Mouse (Mus musculus) forebrain, embryonic 11.5 days (tissue): ENCODE results near the gene Sucnr1. TPM values are rescaled to one million over a fixed set of nuclear protein-coding genes. Genes with fewer than 3 reads are reported as not detected.

Source experiments
- ATAC-seq: fragments of 200-750 bp; cut with Nextera tagmentation; replicated peaks from 2 replicates; pipeline ENCODE4 v1.8.0; 2017; ENCODE audit warnings: moderate TSS enrichment; ENCODE audit not compliant: low FRiP score
- DNase-seq: peaks from one replicate; pipeline ENCODE4 v3.0.0-alpha.2; 2017; ENCODE audit warnings: low spot score
- H3K27ac ChIP-seq: fragments of 300-500 bp; sonication (generic); 2 replicates; pipeline ENCODE4 v1.5.1; 2014; ENCODE audit warnings: low read depth, low read length
- H3K27me3 ChIP-seq: fragments of 300-500 bp; sonication (generic); 2 replicates; pipeline ENCODE4 v1.6.1; 2014; ENCODE audit warnings: mild to moderate bottlenecking, low read length, mixed read lengths; ENCODE audit not compliant: control insufficient read depth, insufficient read depth
- H3K36me3 ChIP-seq: fragments of 300-500 bp; sonication (generic); 2 replicates; pipeline ENCODE4 v1.6.1; 2014; ENCODE audit warnings: mild to moderate bottlenecking, low read length, moderate library complexity, mixed read lengths; ENCODE audit not compliant: control insufficient read depth, insufficient read depth
- H3K4me1 ChIP-seq: fragments of 300-500 bp; sonication (generic); replicated peaks from 2 replicates; pipeline ENCODE4 v1.6.1; 2014; ENCODE audit warnings: low read length, mixed read lengths; ENCODE audit not compliant: control insufficient read depth, insufficient read depth
- H3K4me2 ChIP-seq: fragments of 300-500 bp; sonication (generic); 2 replicates; pipeline ENCODE4 v1.6.1; 2014; ENCODE audit warnings: low read depth, mild to moderate bottlenecking, low read length, moderate library complexity, mixed read lengths; ENCODE audit not compliant: severe bottlenecking
- H3K4me3 ChIP-seq: fragments of 300-500 bp; sonication (generic); 2 replicates; pipeline ENCODE4 v1.5.1; 2014; ENCODE audit warnings: low read depth, low read length
- H3K9ac ChIP-seq: fragments of 300-500 bp; sonication (generic); 2 replicates; pipeline ENCODE4 v1.6.1; 2014; ENCODE audit warnings: low read length
- H3K9me3 ChIP-seq: fragments of 300-500 bp; sonication (generic); 2 replicates; pipeline ENCODE4 v1.6.1; 2016; ENCODE audit warnings: low read length, mixed read lengths; ENCODE audit not compliant: control insufficient read depth
- WGBS: fragments of 180-500 bp; shearing (Covaris S2); extraction: QIAGEN DNeasy Blood & Tissue Kit; methylation state at CpG from one replicate; pipeline ENCODE4 v1.1.7; 2014; 5-methylcytosine and 5-hydroxymethylcytosine counted together
- polyA plus RNA-seq: library from polyadenylated mRNA; unstranded; fragments of >200 nt; fragmentation: Nextera tagmentation; extraction: Ambion mirVana; gene quantifications from 2 replicates; pipeline ENCODE4 v1.2.1, GENCODE M21; 2014

The Sucnr1 gene
- not detected in 2 replicates for polyA plus RNA-seq

- no peaks in the 10 kb centered on the region for H3K27me3 ChIP-seq
- no peak within 1 kb of the TSS for H3K4me3 ChIP-seq
- no peak within 1 kb of the TSS for H3K27ac ChIP-seq
- ATAC-seq, result peak; percentile 42; the same call in 1 of the 2 replicates
- no peak within 1 kb of the TSS for H3K9ac ChIP-seq
- no peaks in the 10 kb centered on the region for H3K36me3 ChIP-seq
- no peaks in the 10 kb centered on the region for H3K9me3 ChIP-seq
- WGBS, result 68% methylated on average over 4 of the region's 4 CpGs
- DNase-seq, result no peak
- H3K4me1 ChIP-seq, result no peaks in the 10 kb centered on the region
- no peak within 1 kb of the TSS for H3K4me2 ChIP-seq
Observed at GRCm38 (mm10) chr3:60081648-60082047, at the start of gene Sucnr1. Gene Sucnr1 (plus strand): TSS chr3:60081869.

- Histone ChIP-seq H3K27ac (no peak overlapping the region), H3K4me3 (no peak overlapping the region), H3K4me2 (no peak overlapping the region), H3K4me1 (no peaks in the 10 kb centered on the region), H3K36me3 (no peaks in the 10 kb centered on the region), H3K9ac (no peak overlapping the region), H3K9me3 (no peaks in the 10 kb centered on the region), H3K27me3 (no peaks in the 10 kb centered on the region)
- DNase-seq (no peak), ATAC-seq (no peak)
- WGBS, result 89% methylated on average over 3 of the region's 3 CpGs
Observed at GRCm38 (mm10) chr3:60046221-60046913, 35.3 kb upstream of the Sucnr1 start.

DNA sequence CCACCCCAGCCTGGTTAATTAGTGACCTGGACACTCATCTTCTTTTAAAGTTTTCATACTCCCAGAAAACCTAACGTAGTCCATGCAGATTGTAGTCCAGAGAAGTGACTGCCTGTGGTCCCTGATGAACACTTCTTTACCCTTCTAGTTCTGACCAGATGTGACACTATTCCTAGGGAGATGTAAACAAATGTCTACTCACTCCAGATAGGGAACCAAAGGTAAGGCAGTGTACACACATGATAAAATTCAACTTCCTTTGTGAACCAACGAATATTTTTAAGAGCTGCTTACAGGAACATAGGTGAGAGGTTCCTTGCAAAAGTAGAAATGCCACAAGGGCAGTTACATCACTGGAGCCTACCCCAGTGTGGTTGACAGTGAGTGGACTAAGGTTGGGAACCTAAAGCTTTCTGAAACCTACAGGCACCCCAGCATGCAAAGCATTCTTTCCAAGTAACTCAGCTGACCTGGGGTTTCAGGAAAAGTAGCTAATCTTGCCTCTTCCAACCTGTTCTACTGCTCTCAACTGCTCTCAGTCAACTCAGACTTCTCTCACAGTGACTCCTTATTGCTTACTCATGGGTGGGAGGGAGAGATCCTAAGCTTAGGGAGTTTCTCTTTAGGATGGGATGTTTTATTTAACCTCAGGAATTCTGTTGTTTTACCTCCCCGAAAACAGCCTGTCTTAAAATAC is 28.3 kb upstream of the Sucnr1 start:
- Histone ChIP-seq H3K4me3 (no peak overlapping the region), H3K36me3 (no peaks in the 10 kb centered on the region), H3K9ac (no peak overlapping the region), H3K9me3 (no peaks in the 10 kb centered on the region), H3K27me3 (no peaks in the 10 kb centered on the region), H3K4me2 (no peak overlapping the region), H3K27ac (no peak overlapping the region), H3K4me1 (no peaks in the 10 kb centered on the region)
- no peak for ATAC-seq
- no peak for DNase-seq
- 88% methylated on average over 3 of the region's 3 CpGs for WGBS

DNA sequence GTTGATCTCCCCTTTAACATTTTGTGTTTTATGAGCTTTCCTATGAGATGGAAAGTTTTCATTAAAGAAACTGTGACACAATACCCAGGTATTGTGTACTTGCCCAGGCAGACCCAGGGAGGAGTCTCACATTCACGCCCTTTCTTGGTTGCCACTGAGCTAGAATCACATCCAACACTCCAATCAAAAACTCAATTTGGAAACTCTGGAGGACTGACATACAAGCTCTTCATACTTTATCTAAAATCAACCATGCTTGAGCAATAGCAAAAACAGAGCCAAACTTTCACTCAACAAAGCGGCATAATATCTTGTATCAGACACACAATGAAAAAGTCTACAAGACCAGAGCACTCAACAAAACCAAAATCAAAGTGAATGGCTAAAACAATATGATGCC is 27.7 kb upstream of the Sucnr1 start:
- Histone ChIP-seq H3K27ac (no peak overlapping the region), H3K9ac (no peak overlapping the region), H3K4me3 (no peak overlapping the region), H3K4me1 (no peaks in the 10 kb centered on the region), H3K9me3 (no peaks in the 10 kb centered on the region), H3K36me3 (no peaks in the 10 kb centered on the region), H3K27me3 (no peaks in the 10 kb centered on the region), H3K4me2 (no peak overlapping the region)
- no peak for DNase-seq
- 98% methylated on average over 2 of the region's 2 CpGs for WGBS
- ATAC-seq, result no peak

GRCm38 (mm10) chr3:60056451-60056850 is 25.2 kb upstream of the Sucnr1 start:
- no peak for ATAC-seq
- no peak for DNase-seq
- H3K4me3 ChIP-seq, result no peak overlapping the region
- no peaks in the 10 kb centered on the region for H3K9me3 ChIP-seq
- WGBS, result 37% methylated on average over 3 of the region's 3 CpGs
- no peaks in the 10 kb centered on the region for H3K4me1 ChIP-seq
- no peak overlapping the region for H3K4me2 ChIP-seq
- no peaks in the 10 kb centered on the region for H3K27me3 ChIP-seq
- no peaks in the 10 kb centered on the region for H3K36me3 ChIP-seq
- no peak overlapping the region for H3K9ac ChIP-seq
- H3K27ac ChIP-seq, result no peak overlapping the region

GRCm38 (mm10) chr3:60057070-60057808 is 24.4 kb upstream of the Sucnr1 start:
- H3K4me2 ChIP-seq, result no peak overlapping the region
- no peaks in the 10 kb centered on the region for H3K27me3 ChIP-seq
- H3K4me1 ChIP-seq, result no peaks in the 10 kb centered on the region
- no peak overlapping the region for H3K9ac ChIP-seq
- no peak overlapping the region for H3K27ac ChIP-seq
- H3K36me3 ChIP-seq, result no peaks in the 10 kb centered on the region
- no peak for DNase-seq
- no peak for ATAC-seq
- no peaks in the 10 kb centered on the region for H3K9me3 ChIP-seq
- 82% methylated on average over 2 of the region's 2 CpGs for WGBS
- H3K4me3 ChIP-seq, result no peak overlapping the region

GRCm38 (mm10) chr3:60057809-60058082 is 23.9 kb upstream of the Sucnr1 start:
- Histone ChIP-seq H3K4me3 (no peak overlapping the region), H3K4me1 (no peaks in the 10 kb centered on the region), H3K27me3 (no peaks in the 10 kb centered on the region), H3K9ac (no peak overlapping the region), H3K27ac (no peak overlapping the region), H3K36me3 (no peaks in the 10 kb centered on the region), H3K4me2 (no peak overlapping the region), H3K9me3 (no peaks in the 10 kb centered on the region)
- DNase-seq (no peak), ATAC-seq (no peak)
- WGBS, result 88% methylated on average over 1 of the region's 1 CpGs

GRCm38 (mm10) chr3:60078883-60079415 is 2.7 kb upstream of the Sucnr1 start:
- Histone ChIP-seq H3K4me2 (no peak overlapping the region), H3K36me3 (no peaks in the 10 kb centered on the region), H3K27ac (no peak overlapping the region), H3K27me3 (no peaks in the 10 kb centered on the region), H3K9me3 (no peaks in the 10 kb centered on the region), H3K4me3 (no peak overlapping the region), H3K4me1 (no peaks in the 10 kb centered on the region), H3K9ac (no peak overlapping the region)
- DNase-seq (no peak), ATAC-seq (no peak)
- WGBS, result 97% methylated on average over 1 of the region's 1 CpGs
